Mouse (Mus musculus): ENCODE data around the gene Foxred2.

Gene Foxred2

GRCm38 (mm10) chr15:77945711-77946110 is 10.8 kb downstream of the Foxred2 start:
- no peak for DNase-seq

GRCm38 (mm10) chr15:77941563-77941962 is 15.0 kb downstream of the Foxred2 start:
- no peak for DNase-seq

- no peak for DNase-seq
Observed at GRCm38 (mm10) chr15:77938516-77938915, 18.0 kb downstream of the Foxred2 start.

- DNase-seq: peak; percentile 46 to 50
Observed at GRCm38 (mm10) chr15:77935673-77936375, 20.7 kb downstream of the Foxred2 start.

- no peak for DNase-seq
Observed at GRCm38 (mm10) chr15:77934968-77935367, 21.6 kb downstream of the Foxred2 start.

- DNase-seq: peak in 1 of 2 experiments; percentile 37
Observed at GRCm38 (mm10) chr15:77934326-77934725, 22.2 kb downstream of the Foxred2 start.

GRCm38 (mm10) chr15:77933770-77934169 is 22.8 kb downstream of the Foxred2 start:
- peak; percentile 100 for DNase-seq

- DNase-seq: no peak
Observed at GRCm38 (mm10) chr15:77933222-77933621, 23.3 kb downstream of the Foxred2 start.

GRCm38 (mm10) chr15:77931689-77932016 is 24.9 kb downstream of the Foxred2 start:
- no peak for DNase-seq

GRCm38 (mm10) chr15:77930986-77931688 is 25.4 kb downstream of the Foxred2 start:
- DNase-seq: no peak

GRCm38 (mm10) chr15:77929804-77930203 is 26.7 kb downstream of the Foxred2 start:
- no peak for DNase-seq

- peak; percentile 93 for DNase-seq
Observed at GRCm38 (mm10) chr15:77928673-77929331, 27.7 kb downstream of the Foxred2 start, which contains the start of gene Txn2. Txn2 (minus strand) TSS chr15:77929006.

GRCm38 (mm10) chr15:77928091-77928490 is 28.4 kb downstream of the Foxred2 start:
- DNase-seq: no peak

- no peak for DNase-seq
Observed at GRCm38 (mm10) chr15:77926921-77927320, 29.6 kb downstream of the Foxred2 start.

- no peak for DNase-seq
Observed at GRCm38 (mm10) chr15:77925195-77925594, 31.3 kb downstream of the Foxred2 start.

GRCm38 (mm10) chr15:77923267-77924035 is 33.1 kb downstream of the Foxred2 start:
- no peak for DNase-seq

- DNase-seq: no peak
Observed at GRCm38 (mm10) chr15:77922710-77923109, 33.8 kb downstream of the Foxred2 start.

- DNase-seq: no peak
Observed at GRCm38 (mm10) chr15:77921636-77922035, 34.9 kb downstream of the Foxred2 start.

- DNase-seq: no peak
Observed at GRCm38 (mm10) chr15:77920511-77921462, 35.7 kb downstream of the Foxred2 start.

- DNase-seq: no peak
Observed at GRCm38 (mm10) chr15:77919441-77919840, 37.1 kb downstream of the Foxred2 start.

GRCm38 (mm10) chr15:77916851-77917544 is 39.5 kb downstream of the Foxred2 start:
- peak; percentile 92 to 98 for DNase-seq

All from cerebellum, postnatal 36 days (tissue).